Mouse (Mus musculus) G1E (cell line): Measurements from ENCODE around the gene Rpap3.

Experiments used
- CTCF ChIP-seq: IDR thresholded peaks from 2 replicates; pipeline ENCODE4 v1.5.1; 2012; ENCODE audit warnings: low read depth, low read length, inconsistent platforms, mixed read lengths
- GATA1 ChIP-seq: IDR thresholded peaks from 2 replicates; pipeline ENCODE4 v1.6.1; 2012; ENCODE audit warnings: borderline replicate concordance, low read length, inconsistent platforms, mixed read lengths
- POLR2AphosphoS5 ChIP-seq: IDR thresholded peaks from 2 replicates; pipeline ENCODE4 v1.6.1; 2012; ENCODE audit warnings: low read depth, low read length, inconsistent platforms; ENCODE audit not compliant: insufficient replicate concordance

DNA sequence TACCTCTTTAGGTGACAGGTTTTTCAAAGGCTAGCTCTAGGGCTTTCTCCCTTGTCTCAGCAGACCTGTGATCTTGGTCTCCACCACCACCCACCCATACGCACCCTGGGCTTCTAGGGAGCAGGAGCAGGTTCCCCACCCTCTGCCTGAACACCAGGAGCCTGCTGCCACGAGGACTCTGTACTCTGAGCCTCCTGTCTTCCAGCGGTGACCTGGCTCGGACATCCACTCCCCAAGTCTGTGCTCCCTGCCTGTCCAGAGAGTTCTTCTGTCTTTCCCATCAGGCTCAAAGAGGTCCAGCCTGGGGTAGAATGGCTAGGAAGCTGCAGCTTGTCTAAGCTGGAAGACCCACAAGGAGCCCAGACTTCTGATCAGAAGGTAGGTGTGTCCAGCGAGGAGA, 37.6 kb upstream of the Rpap3 start:
- no peak for TF ChIP-seq CTCF
- no peak for TF ChIP-seq POLR2AphosphoS5
- no peak for TF ChIP-seq GATA1
